Mouse (Mus musculus) forebrain, embryonic 10.5 days (tissue): ENCODE results near the gene Farp1. TPM values are rescaled to one million over a fixed set of nuclear protein-coding genes. Genes with fewer than 3 reads are reported as not detected.
A peak's percentile ranks its signal among the peaks of the same experiment; 100 is the strongest.
"Not testable (repeated sequence)": the region's sequence is repeated elsewhere in the genome, so short reads cannot be mapped to it uniquely, and the experiment has no call there.

Experiments used
- DNase-seq: peaks from one replicate; pipeline ENCODE4 v3.0.0-alpha.2; 2017; ENCODE audit warnings: low spot score; ENCODE audit errors: extremely low spot score
- H3K27ac ChIP-seq: fragments of 300-500 bp; sonication (generic); 2 replicates; pipeline ENCODE4 v1.5.1; 2016; ENCODE audit warnings: mild to moderate bottlenecking
- H3K27me3 ChIP-seq: fragments of 300-500 bp; sonication (generic); 2 replicates; pipeline ENCODE4 v1.6.1; 2016; ENCODE audit warnings: mild to moderate bottlenecking; ENCODE audit not compliant: poor library complexity, severe bottlenecking
- H3K36me3 ChIP-seq: fragments of 300-500 bp; sonication (generic); replicated peaks from 2 replicates; pipeline ENCODE4 v1.6.1; 2016; ENCODE audit warnings: mild to moderate bottlenecking, moderate library complexity
- H3K4me1 ChIP-seq: fragments of 300-500 bp; sonication (generic); 2 replicates; pipeline ENCODE4 v1.6.1; 2016
- H3K4me3 ChIP-seq: fragments of 300-500 bp; sonication (generic); 2 replicates; pipeline ENCODE4 v1.5.1; 2016; ENCODE audit warnings: mild to moderate bottlenecking, moderate library complexity
- H3K9me3 ChIP-seq: fragments of 300-500 bp; sonication (generic); 2 replicates; pipeline ENCODE4 v1.6.1; 2016; ENCODE audit warnings: mild to moderate bottlenecking, moderate library complexity
- WGBS: fragments of 180-500 bp; shearing (Covaris S2); methylation state at CpG from one replicate; pipeline ENCODE4 v1.1.7; 2016; 5-methylcytosine and 5-hydroxymethylcytosine counted together
- polyA plus RNA-seq: library from polyadenylated mRNA; unstranded; fragments of >200 nt; fragmentation: Nextera tagmentation; extraction: Ambion mirVana; gene quantifications from 2 replicates; pipeline ENCODE4 v1.2.1, GENCODE M21; 2016

Gene Farp1
- polyA plus RNA-seq, 1 experiment from 2014 or later, result 22.9 TPM

DNA sequence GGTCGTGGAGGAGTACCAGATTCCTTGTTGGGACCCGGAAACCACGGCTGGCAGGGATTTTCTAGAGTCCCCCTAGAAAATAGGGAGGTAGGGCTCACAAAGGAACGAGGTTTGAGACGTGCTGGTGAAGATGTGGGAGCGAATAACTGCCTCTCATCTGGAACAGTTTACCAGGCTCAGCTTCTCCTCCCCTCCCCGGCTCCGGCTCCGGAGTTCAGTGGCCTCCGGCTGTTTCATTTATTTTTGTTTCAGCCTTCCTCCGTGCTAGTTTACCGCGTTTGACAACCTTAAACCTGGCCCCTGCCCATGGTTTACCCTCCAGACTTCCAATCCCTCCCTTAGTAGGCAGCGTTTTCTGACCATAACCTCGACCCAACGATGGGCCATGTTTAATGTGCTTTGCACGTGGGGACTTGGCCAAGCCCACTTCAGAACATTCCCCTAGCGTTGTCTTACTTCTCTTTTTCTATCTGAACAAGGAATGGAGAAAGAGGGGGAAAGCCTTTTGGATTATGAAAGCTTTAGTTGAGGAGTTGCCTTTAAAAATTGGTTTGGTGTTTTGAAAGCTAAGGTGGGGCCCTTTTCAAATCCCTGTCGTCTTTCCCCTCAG, 1.7 kb downstream of the Farp1 start:
- WGBS, result 3% methylated on average over 19 of the region's 19 CpGs
- no peaks in the 10 kb centered on the region for H3K9me3 ChIP-seq
- H3K27ac ChIP-seq, result peak overlapping the region; percentile 98
- peaks cover 27% of the 10 kb centered on the region for H3K27me3 ChIP-seq
- peaks cover 51% of the 10 kb centered on the region for H3K4me1 ChIP-seq
- no peaks in the 10 kb centered on the region for H3K36me3 ChIP-seq
- H3K4me3 ChIP-seq, result peak overlapping the region; percentile 93
- peak; percentile 61 for DNase-seq

DNA sequence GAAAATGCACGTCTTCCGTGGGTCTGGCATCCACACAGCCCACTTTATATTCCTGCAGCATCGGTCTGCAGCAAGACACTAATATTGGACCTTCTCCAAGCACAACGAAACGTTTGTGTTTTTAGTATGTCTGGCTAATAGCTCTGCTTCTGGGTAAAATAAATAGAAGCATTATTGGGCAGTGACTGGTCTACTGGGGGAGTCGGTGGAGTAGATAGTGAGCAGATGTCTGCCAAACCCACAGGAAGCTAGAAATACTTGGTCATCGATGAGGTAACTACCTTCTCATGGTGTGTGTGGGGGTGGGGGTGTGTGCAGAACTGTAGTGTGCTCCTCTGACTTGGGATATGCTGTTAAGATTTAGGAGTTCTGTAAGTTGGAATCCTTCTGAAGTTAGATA, 2.3 kb downstream of the Farp1 start:
- 60% methylated on average over 7 of the region's 7 CpGs for WGBS
- H3K4me1 ChIP-seq, result peaks cover 51% of the 10 kb centered on the region
- no peaks in the 10 kb centered on the region for H3K36me3 ChIP-seq
- peaks cover 27% of the 10 kb centered on the region for H3K27me3 ChIP-seq
- peak overlapping the region; percentile 98 for H3K27ac ChIP-seq
- peak overlapping the region; percentile 93 for H3K4me3 ChIP-seq
- DNase-seq, result no peak
- no peaks in the 10 kb centered on the region for H3K9me3 ChIP-seq

DNA sequence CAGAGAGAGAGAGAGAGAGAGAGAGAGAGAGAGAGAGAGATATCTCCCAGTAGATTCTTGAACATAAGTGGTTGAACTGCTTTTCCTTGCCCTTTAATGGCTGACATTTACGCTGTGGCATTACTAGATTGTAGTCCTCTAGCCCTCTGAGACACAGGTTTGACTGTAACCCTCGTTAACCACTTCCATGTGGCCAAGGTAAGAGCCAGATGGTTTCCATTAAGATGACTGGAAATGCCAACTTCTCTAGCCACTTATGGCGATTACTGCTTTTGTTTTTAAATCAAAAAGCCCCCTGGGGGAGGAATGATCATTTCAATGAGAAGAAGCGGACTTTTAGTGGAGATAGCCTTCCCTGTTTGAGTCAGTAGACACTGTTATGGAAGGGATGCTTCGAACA, 3.7 kb downstream of the Farp1 start:
- peak overlapping the region; percentile 16; the same call in 1 of the 2 replicates for H3K4me3 ChIP-seq
- no peaks in the 10 kb centered on the region for H3K9me3 ChIP-seq
- peaks cover 59% of the 10 kb centered on the region for H3K4me1 ChIP-seq
- H3K36me3 ChIP-seq, result no peaks in the 10 kb centered on the region
- H3K27me3 ChIP-seq, result peaks cover 16% of the 10 kb centered on the region
- H3K27ac ChIP-seq, result no peak overlapping the region
- WGBS, result 65% methylated on average over 5 of the region's 5 CpGs
- DNase-seq, result no peak

- DNase-seq, result no peak
- Histone ChIP-seq H3K9me3 (no peaks in the 10 kb centered on the region), H3K27ac (no peak overlapping the region), H3K4me3 (no peak overlapping the region), H3K36me3 (peaks cover 20% of the 10 kb centered on the region), H3K4me1 (peaks cover 26% of the 10 kb centered on the region), H3K27me3 (no peaks in the 10 kb centered on the region)
- WGBS, result 85% methylated on average over 3 of the region's 3 CpGs
Observed at GRCm38 (mm10) chr14:121044145-121044544, 9.1 kb downstream of the Farp1 start.

DNA sequence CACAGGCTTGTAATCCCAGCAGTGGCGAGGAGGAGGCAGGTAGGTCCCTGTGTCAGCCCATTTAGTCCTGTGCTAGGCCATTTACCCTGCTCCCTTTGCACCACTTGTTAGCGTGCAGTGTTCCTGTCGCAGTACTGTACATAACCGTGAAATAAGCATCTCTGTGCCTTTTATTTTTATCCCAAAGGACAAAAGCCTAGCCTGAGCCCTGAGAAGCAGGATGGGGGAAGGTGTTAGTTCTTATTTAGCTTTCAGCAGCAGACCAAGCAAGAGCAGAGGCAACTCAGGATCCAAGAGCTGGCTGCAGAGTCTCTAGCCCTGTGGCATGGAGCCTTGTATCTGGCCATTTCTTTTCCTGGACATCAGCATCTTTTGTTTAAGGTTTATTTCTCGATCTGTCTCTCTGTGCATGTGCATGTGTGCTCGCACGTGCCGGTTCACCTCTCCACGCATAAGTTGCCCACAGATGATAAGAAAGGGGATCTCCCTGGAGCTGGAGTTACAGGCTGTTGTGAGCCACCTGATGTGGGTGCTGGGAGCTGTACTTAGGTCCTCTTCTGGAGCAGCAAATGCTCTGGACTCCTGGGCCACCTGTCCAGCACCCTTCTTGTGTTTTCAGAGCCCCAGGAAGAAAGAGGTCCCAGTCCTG, 11.4 kb downstream of the Farp1 start:
- 92% methylated on average over 9 of the region's 9 CpGs for WGBS
- peaks cover 25% of the 10 kb centered on the region for H3K4me1 ChIP-seq
- H3K27me3 ChIP-seq, result 0 out of 2 replicates have a peak, but pooled peaks cover 4% of the 10 kb centered on the region
- DNase-seq, result no peak
- 0 out of 2 replicates have a peak overlapping the region, but pooled peaks have one; percentile 1 for H3K27ac ChIP-seq
- H3K36me3 ChIP-seq, result peaks cover 22% of the 10 kb centered on the region
- no peaks in the 10 kb centered on the region for H3K9me3 ChIP-seq
- no peak overlapping the region for H3K4me3 ChIP-seq

DNA sequence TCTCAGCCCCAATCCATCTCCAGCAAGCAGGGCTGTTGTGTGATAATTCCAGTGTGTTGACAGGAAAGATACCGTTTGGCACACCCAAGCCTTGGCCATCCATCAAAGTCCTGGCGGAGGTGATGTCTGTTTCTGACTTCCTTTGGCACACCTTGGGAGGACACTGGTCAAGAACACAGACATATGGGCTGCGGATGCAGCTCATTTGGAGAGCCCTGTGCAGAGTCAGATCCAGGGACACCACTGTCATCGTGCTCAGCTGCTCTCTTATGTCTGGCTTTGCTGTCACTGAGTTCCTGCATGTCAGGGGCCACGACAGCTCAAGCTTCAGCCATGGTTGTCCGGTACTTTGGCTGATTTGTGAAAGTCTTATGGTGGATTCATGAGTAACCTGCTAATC, 12.8 kb downstream of the Farp1 start:
- 92% methylated on average over 6 of the region's 6 CpGs for WGBS
- peaks cover 37% of the 10 kb centered on the region for H3K4me1 ChIP-seq
- 0 out of 2 replicates have a peak, but pooled peaks cover 4% of the 10 kb centered on the region for H3K27me3 ChIP-seq
- H3K36me3 ChIP-seq, result peaks cover 22% of the 10 kb centered on the region
- no peaks in the 10 kb centered on the region for H3K9me3 ChIP-seq
- H3K27ac ChIP-seq, result no peak overlapping the region
- DNase-seq, result no peak
- no peak overlapping the region for H3K4me3 ChIP-seq

DNA sequence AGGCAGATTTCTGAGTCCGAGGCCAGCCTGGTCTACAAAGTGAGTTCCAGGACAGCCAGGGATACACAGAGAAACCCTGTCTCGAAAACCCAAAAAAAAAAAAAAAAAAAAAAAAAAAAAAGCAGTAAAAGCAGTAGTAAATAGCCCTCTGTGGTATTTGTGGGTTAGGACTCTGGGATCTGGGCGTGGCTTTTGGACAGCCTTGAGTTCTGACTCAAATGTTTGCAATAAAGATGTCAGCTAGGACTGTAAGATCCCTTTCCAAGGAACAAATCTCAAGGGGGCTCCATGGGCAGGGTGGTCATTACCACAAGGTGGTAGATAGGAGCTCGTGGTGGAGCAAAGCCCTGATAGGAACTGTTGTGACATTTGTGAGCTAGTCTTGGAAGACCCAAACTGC, 16.0 kb downstream of the Farp1 start:
- peaks cover 18% of the 10 kb centered on the region for H3K36me3 ChIP-seq
- 93% methylated on average over 3 of the region's 4 CpGs for WGBS
- not testable (repeated sequence) for H3K27me3 ChIP-seq, H3K4me3 ChIP-seq, H3K27ac ChIP-seq, DNase-seq, H3K9me3 ChIP-seq
- peaks cover 53% of the 10 kb centered on the region for H3K4me1 ChIP-seq

DNA sequence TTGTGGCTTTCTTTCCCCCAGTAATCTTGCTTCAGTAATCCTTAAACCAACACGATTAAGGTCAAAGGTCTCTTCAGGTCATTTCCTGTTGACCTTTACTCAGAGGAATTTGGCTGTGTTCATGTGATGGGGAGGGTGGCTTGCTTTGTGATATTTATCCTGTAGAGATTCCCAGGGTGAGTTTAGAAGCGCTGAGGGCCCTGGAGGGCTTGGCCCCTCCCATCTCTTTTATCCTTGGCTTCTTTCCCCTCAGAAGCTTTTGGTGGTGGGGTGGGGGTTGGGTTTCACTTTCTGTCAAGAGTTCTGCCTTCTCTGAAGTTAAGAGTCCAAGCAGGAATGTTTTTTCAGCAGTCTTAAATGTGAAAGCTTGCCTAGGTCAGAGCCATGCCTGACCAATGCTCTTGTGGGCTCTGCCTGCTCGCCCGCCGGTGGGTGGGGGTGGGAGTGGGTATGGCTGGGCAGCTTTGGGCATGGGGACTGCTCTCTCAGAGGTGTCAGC, 18.1 kb downstream of the Farp1 start:
- peaks cover 10% of the 10 kb centered on the region for H3K36me3 ChIP-seq
- peaks cover 64% of the 10 kb centered on the region for H3K4me1 ChIP-seq
- peaks cover 7% of the 10 kb centered on the region; the same call in 1 of the 2 replicates for H3K27me3 ChIP-seq
- peak; percentile 61 for DNase-seq
- H3K4me3 ChIP-seq, result peak overlapping the region; percentile 39
- under 1% methylated on average over 5 of the region's 5 CpGs for WGBS
- H3K27ac ChIP-seq, result peak overlapping the region; percentile 70
- no peaks in the 10 kb centered on the region for H3K9me3 ChIP-seq

GRCm38 (mm10) chr14:121054062-121054461, 19.1 kb downstream of the Farp1 start:
- 56% methylated on average over 5 of the region's 5 CpGs for whole genome bisulfite sequencing

DNA sequence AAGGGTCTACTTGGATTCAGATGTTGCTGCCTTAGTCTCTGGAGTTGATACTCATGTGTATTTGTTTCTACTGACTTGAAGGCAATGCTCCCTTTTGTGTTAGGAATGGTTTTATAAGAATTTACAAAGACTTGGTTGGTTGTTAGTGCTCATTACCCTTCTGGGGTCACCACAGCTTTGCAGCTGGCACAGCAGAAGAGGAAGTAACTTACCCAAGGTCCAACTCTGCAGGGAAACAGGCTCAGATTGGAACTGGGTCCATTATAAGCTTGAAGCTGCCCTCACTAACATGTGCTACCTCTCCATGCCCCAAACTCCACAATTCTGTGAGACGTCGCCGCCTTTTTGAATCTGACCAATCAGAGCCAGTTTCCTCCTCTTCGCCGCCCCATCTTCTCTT, 22.8 kb downstream of the Farp1 start:
- Histone ChIP-seq H3K4me1 (peaks cover 95% of the 10 kb centered on the region), H3K27me3 (peaks cover 3% of the 10 kb centered on the region; the same call in 1 of the 2 replicates), H3K9me3 (no peaks in the 10 kb centered on the region), H3K36me3 (peaks cover 11% of the 10 kb centered on the region), H3K27ac (no peak overlapping the region), H3K4me3 (no peak overlapping the region)
- no peak for DNase-seq
- WGBS, result 96% methylated on average over 5 of the region's 5 CpGs

More at GRCm38 (mm10) chr14:121054062-121054461, 19.1 kb downstream of the Farp1 start:
- H3K36me3 ChIP-seq, result peaks cover 13% of the 10 kb centered on the region
- peaks cover 7% of the 10 kb centered on the region; the same call in 1 of the 2 replicates for H3K27me3 ChIP-seq
- H3K9me3 ChIP-seq, result no peaks in the 10 kb centered on the region
- H3K4me1 ChIP-seq, result peaks cover 74% of the 10 kb centered on the region
- no peak for DNase-seq
- H3K27ac ChIP-seq, result peak overlapping the region; percentile 49; the same call in 1 of the 2 replicates
- no peak overlapping the region for H3K4me3 ChIP-seq

GRCm38 (mm10) chr14:121058481-121058880, 23.5 kb downstream of the Farp1 start:
- no peak for DNase-seq
- no peaks in the 10 kb centered on the region for H3K9me3 ChIP-seq
- peaks cover 95% of the 10 kb centered on the region for H3K4me1 ChIP-seq
- peaks cover 3% of the 10 kb centered on the region; the same call in 1 of the 2 replicates for H3K27me3 ChIP-seq
- no peak overlapping the region for H3K4me3 ChIP-seq
- no peak overlapping the region for H3K27ac ChIP-seq
- H3K36me3 ChIP-seq, result peaks cover 11% of the 10 kb centered on the region
- 84% methylated on average over 1 of the region's 1 CpGs for WGBS

DNA sequence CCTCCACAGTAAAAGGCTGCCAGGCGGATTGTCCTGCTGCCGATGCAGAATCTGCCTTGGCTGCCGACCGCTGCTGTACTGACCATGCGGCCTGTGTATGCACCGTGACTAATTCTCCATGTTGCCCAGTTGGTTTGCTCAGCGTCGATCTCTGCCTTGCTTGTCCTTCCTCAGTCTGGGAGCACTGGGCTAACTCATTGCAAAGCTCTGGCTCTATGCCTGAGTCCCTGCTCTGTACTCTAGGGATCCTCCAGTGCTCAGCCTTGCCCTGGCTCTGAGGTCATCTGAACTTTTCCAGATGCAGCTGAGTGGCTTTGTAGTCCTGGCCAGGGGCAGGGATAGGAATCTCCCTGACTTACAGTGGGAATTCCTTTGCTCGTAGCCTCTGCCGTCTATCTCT, 24.3 kb downstream of the Farp1 start:
- Histone ChIP-seq H3K9me3 (no peaks in the 10 kb centered on the region), H3K4me1 (peaks cover 94% of the 10 kb centered on the region), H3K27ac (peak overlapping the region; percentile 45; the same call in 1 of the 2 replicates), H3K4me3 (no peak overlapping the region), H3K27me3 (peaks cover 3% of the 10 kb centered on the region; the same call in 1 of the 2 replicates), H3K36me3 (peaks cover 11% of the 10 kb centered on the region)
- WGBS, result 40% methylated on average over 10 of the region's 10 CpGs
- no peak for DNase-seq

GRCm38 (mm10) chr14:121060484-121060883, 25.5 kb downstream of the Farp1 start:
- Histone ChIP-seq H3K36me3 (peaks cover 14% of the 10 kb centered on the region), H3K27ac (no peak overlapping the region), H3K4me3 (no peak overlapping the region), H3K27me3 (no peaks in the 10 kb centered on the region), H3K4me1 (peaks cover 89% of the 10 kb centered on the region), H3K9me3 (no peaks in the 10 kb centered on the region)
- no peak for DNase-seq
- WGBS, result 78% methylated on average over 11 of the region's 11 CpGs
